ENCODE assay signal across 17 mouse cellular contexts in the genomic region with DNA sequence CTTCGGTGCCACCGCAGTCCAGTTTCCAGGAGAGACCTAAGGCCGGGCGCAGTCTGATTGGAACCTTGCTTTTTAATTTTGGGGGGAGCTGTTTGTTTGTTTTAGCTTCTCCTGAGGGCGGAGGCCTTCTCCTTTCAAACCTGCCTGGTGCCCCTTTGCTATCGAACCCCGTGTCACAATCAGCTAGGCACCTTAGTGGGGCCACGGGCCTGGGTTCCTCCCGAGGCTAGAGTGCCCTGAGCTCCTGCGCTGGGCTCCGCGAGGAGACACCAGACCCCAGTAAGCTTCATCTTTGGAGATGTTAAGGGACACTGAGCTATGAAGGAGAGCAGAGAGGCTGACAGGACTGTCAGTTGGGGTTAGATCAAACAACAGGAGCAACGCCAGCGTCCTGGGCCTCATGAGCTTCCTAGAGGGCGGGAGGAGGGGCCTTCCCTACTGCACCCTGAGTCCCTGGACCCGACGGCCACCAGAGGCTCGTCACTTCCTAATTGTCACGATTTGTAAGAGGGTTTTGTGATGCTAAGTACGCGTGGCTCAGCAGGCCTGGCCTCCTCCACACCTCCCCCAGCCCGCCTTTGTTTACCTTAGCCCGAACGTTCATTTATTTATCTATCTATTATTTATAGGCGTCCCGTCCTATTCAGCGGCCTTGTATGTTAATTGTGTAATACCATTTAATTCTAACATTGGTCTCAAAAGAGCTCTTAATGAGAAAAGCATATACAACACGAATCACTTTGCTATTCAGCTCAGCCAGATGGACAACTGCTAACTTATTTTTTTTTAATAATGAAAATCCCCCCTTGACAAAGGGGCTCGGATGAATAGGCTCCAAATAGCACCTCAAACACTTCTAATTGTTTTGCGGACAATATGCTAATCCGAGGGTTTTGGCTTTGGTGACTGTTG. TPM values are rescaled to one million over a fixed set of nuclear protein-coding genes. Genes with fewer than 3 reads are reported as not detected.
DNase-seq lines count a peak whose midpoint lies in the region; ATAC-seq and TF ChIP-seq lines count a peak whose summit lies in the region.
"Had no signal": no experiment of that assay in that cellular context is flagged by ENCODE, and none has a peak within 500 bp of the region (broad histone marks: within the 10 kb centered on the region; RNA-seq: fewer than 3 reads in every experiment).

No protein-coding gene starts in this region.

- no peak for TF ChIP-seq CTCF in E14TG2a.4 (conservative IDR thresholded peaks at IDR 0.05; ENCODE audit: low read length)
- TF ChIP-seq CTCF in brain, embryonic 14.5 days (IDR thresholded peaks at IDR 0.05; ENCODE audit: borderline replicate concordance, extremely low read depth, insufficient read depth, insufficient read length), result no peak

- peak; percentile 65 for ATAC-seq in midbrain, embryonic 13.5 days
- no peak for ATAC-seq in erythroblast, adult 5-6 weeks (replicated peaks; ENCODE audit: low FRiP score, poor library complexity, severe bottlenecking)

- H3K4me3 ChIP-seq in E14TG2a.4 (replicated peaks; ENCODE audit: low read length), result peak overlapping the region; percentile 67
- peak overlapping the region; percentile 42 for H3K4me3 ChIP-seq in hindbrain, embryonic 10.5 days
- H3K4me3 ChIP-seq in midbrain, embryonic 13.5 days (replicated peaks), result peak overlapping the region; percentile 46

- H3K27ac ChIP-seq in hindbrain, embryonic 10.5 days, result peak overlapping the region; percentile 45
- peak overlapping the region; percentile 83 for H3K27ac ChIP-seq in midbrain, embryonic 13.5 days
- H3K27ac ChIP-seq: kidney, postnatal 0 days; liver, embryonic 14.5 days; stomach, embryonic 15.5 days had no signal

- H3K9me3 ChIP-seq in E14TG2a.4 (ENCODE audit: low read length), result no peaks in the 10 kb centered on the region
- H3K9me3 ChIP-seq in hindbrain, embryonic 10.5 days, result no peaks in the 10 kb centered on the region
- no peaks in the 10 kb centered on the region for H3K9me3 ChIP-seq in midbrain, embryonic 13.5 days
- H3K9me3 ChIP-seq: stomach, embryonic 15.5 days had no signal

- H3K4me1 ChIP-seq in E14TG2a.4 (replicated peaks; ENCODE audit: low read depth, low read length), result peaks cover 85% of the 10 kb centered on the region
- H3K4me1 ChIP-seq in hindbrain, embryonic 10.5 days (replicated peaks), result peaks cover 80% of the 10 kb centered on the region
- peaks cover 68% of the 10 kb centered on the region for H3K4me1 ChIP-seq in midbrain, embryonic 13.5 days (replicated peaks)

- H3K9ac ChIP-seq in midbrain, embryonic 13.5 days (replicated peaks), result peak overlapping the region; percentile 71
- H3K9ac ChIP-seq: liver, embryonic 14.5 days; stomach, embryonic 15.5 days had no signal

- under 1% methylated on average over 31 of the region's 31 CpGs for WGBS in hindbrain, embryonic 10.5 days
- WGBS in midbrain, embryonic 13.5 days, result under 1% methylated on average over 31 of the region's 31 CpGs

- peaks cover 99% of the 10 kb centered on the region for H3K27me3 ChIP-seq in E14TG2a.4 (ENCODE audit: insufficient read depth, low read length)
- peaks cover 100% of the 10 kb centered on the region for H3K27me3 ChIP-seq in hindbrain, embryonic 10.5 days (ENCODE audit: insufficient read depth, poor library complexity, severe bottlenecking)
- H3K27me3 ChIP-seq in midbrain, embryonic 13.5 days, result peaks cover 99% of the 10 kb centered on the region
- H3K27me3 ChIP-seq: CH12.LX had no signal

- peak overlapping the region; percentile 54 for H3K4me2 ChIP-seq in midbrain, embryonic 13.5 days (replicated peaks)

- H3K36me3 ChIP-seq in E14TG2a.4 (ENCODE audit: insufficient read depth, low read length), result no peaks in the 10 kb centered on the region
- H3K36me3 ChIP-seq in hindbrain, embryonic 10.5 days, result no peaks in the 10 kb centered on the region
- no peaks in the 10 kb centered on the region for H3K36me3 ChIP-seq in midbrain, embryonic 13.5 days
- H3K36me3 ChIP-seq: stomach, embryonic 15.5 days had no signal

- TF ChIP-seq POLR2A in brain, embryonic 14.5 days (IDR thresholded peaks at IDR 0.05; ENCODE audit: borderline replicate concordance, extremely low read depth, insufficient read depth, insufficient read length, poor library complexity, severe bottlenecking), result no peak

- DNase-seq in brain, embryonic 14.5 days (ENCODE audit: low read depth), result peak; percentile 80
- DNase-seq in hindbrain, embryonic 10.5 days (ENCODE audit: low spot score), result no peak
- no peak for DNase-seq in adrenal gland, adult 2 months
- DNase-seq in thymus, postnatal 25 days, result no peak
- no peak for DNase-seq in gastrocnemius, postnatal 4 days (ENCODE audit: low spot score in 2 of 2)
- DNase-seq: heart, postnatal 14 days; layer of hippocampus, postnatal 36 days had no signal

RNA-seq across cellular contexts. Expression of a gene that starts 3.5 kb away (rescaled TPM):
- 28.5 and 37.0 TPM in 2 replicates for polyA plus RNA-seq in brain, embryonic 14.5 days (2012; rRNA removed)
- 1.4 and 3.3 TPM in 2 replicates for polyA plus RNA-seq in hindbrain, embryonic 10.5 days (2016; fragmentation: Nextera tagmentation; extraction: Ambion mirVana)
- polyA plus RNA-seq in midbrain, embryonic 13.5 days (2015; fragmentation: Nextera tagmentation; extraction: Ambion mirVana), result 80.3 and 112 TPM in 2 replicates
- not detected in 2 replicates for total RNA-seq in erythroblast, adult 5-6 weeks (2015; ENCODE audit: low replicate concordance)
- total RNA-seq in erythroblast, adult 5-6 weeks (2017; ENCODE audit: low replicate concordance), result not detected in 2 replicates
- not detected for total RNA-seq in adrenal gland, adult 2 months (2021)
- not detected in 2 replicates for polyA plus RNA-seq in adrenal gland, adult 2 months (2012; rRNA removed)
- total RNA-seq in gastrocnemius, postnatal 4 days (2021), result not detected
- total RNA-seq: CH12.LX; gastrocnemius, adult 8-10 months; heart, postnatal 14 days; layer of hippocampus, postnatal 36 days; megakaryocyte progenitor cell, adult 5-6 weeks had no signal
- polyA plus RNA-seq: cortical plate, adult 2 months; kidney, postnatal 0 days; liver, embryonic 14.5 days had no signal
